ENCODE assay signal across 10 mouse cellular contexts in genomic region chr4:124035192-124035591, GRCm38 (mm10).
A peak's percentile ranks its signal among the peaks of the same experiment; 100 is the strongest.
DNase-seq lines count a peak whose midpoint lies in the region; ATAC-seq lines count a peak whose summit lies in the region.
"Had no signal": no experiment of that assay in that cellular context is flagged by ENCODE, and none has a peak within 500 bp of the region (broad histone marks: within the 10 kb centered on the region; RNA-seq: fewer than 3 reads in every experiment).

No protein-coding gene starts in this region.

- no peaks in the 10 kb centered on the region for H3K36me3 ChIP-seq in heart, embryonic 11.5 days (ENCODE audit: control insufficient read depth, insufficient read depth, low read length)
- no peaks in the 10 kb centered on the region for H3K36me3 ChIP-seq in stomach, embryonic 16.5 days (ENCODE audit: control insufficient read depth, insufficient read depth, low read length)
- H3K36me3 ChIP-seq: G1E had no signal

- peaks cover 7% of the 10 kb centered on the region for H3K27me3 ChIP-seq in heart, embryonic 11.5 days (ENCODE audit: control insufficient read depth, insufficient read depth, low read length)
- H3K27me3 ChIP-seq in stomach, embryonic 16.5 days (ENCODE audit: control insufficient read depth, insufficient read depth, low read length): peaks cover 10% of the 10 kb centered on the region; the same call in 1 of the 2 replicates

- WGBS in heart, embryonic 11.5 days (ENCODE audit: insufficient replicate concordance): 33% methylated on average over 7 of the region's 7 CpGs
- WGBS in stomach, embryonic 16.5 days: 26% methylated on average over 7 of the region's 7 CpGs

- H3K27ac ChIP-seq in heart, embryonic 11.5 days (ENCODE audit: low read depth, low read length): no peak overlapping the region
- H3K27ac ChIP-seq in stomach, embryonic 16.5 days (ENCODE audit: low read length): no peak overlapping the region
- H3K27ac ChIP-seq: kidney, postnatal 0 days had no signal

- H3K9ac ChIP-seq in heart, embryonic 11.5 days (ENCODE audit: low read depth, low read length): no peak overlapping the region
- no peak overlapping the region for H3K9ac ChIP-seq in stomach, embryonic 16.5 days (ENCODE audit: low read length)

- ATAC-seq in heart, embryonic 11.5 days (replicated peaks; ENCODE audit: insufficient number of reproducible peaks, low FRiP score, low TSS enrichment): no peak
- peak; percentile 75; the same call in 1 of the 2 replicates for ATAC-seq in stomach, embryonic 16.5 days (ENCODE audit: insufficient read depth, low FRiP score)

- no peak for DNase-seq in heart, adult 18-20 months
- peak; percentile 10 for DNase-seq in right cerebral cortex, adult 18-20 months
- DNase-seq in right cerebral cortex, postnatal 36 days (ENCODE audit: low spot score in 2 of 2): no peak
- DNase-seq in layer of hippocampus, postnatal 10 days (ENCODE audit: low spot score in 2 of 2): peak; percentile 61 to 70
- DNase-seq in cerebellum, postnatal 36 days: no peak
- no peak for DNase-seq in cerebellum, adult 18-20 months

- peak overlapping the region; percentile 11 for H3K4me2 ChIP-seq in heart, embryonic 11.5 days
- no peak overlapping the region for H3K4me2 ChIP-seq in stomach, embryonic 16.5 days (ENCODE audit: low read depth, low read length)

- no peaks in the 10 kb centered on the region for H3K4me1 ChIP-seq in heart, embryonic 11.5 days (ENCODE audit: control insufficient read depth, insufficient read depth, low read length)
- no peaks in the 10 kb centered on the region for H3K4me1 ChIP-seq in stomach, embryonic 16.5 days (ENCODE audit: control insufficient read depth, insufficient read depth, low read length)

- H3K9me3 ChIP-seq in heart, embryonic 11.5 days (replicated peaks; ENCODE audit: control insufficient read depth, low read length): no peaks in the 10 kb centered on the region
- H3K9me3 ChIP-seq in stomach, embryonic 16.5 days (replicated peaks; ENCODE audit: control insufficient read depth, low read length): no peaks in the 10 kb centered on the region
- H3K9me3 ChIP-seq: G1E had no signal

- no peak overlapping the region for H3K4me3 ChIP-seq in heart, embryonic 11.5 days (ENCODE audit: low read depth, low read length)
- H3K4me3 ChIP-seq in stomach, embryonic 16.5 days (replicated peaks; ENCODE audit: low read length): no peak overlapping the region

Comparison
In these comparisons a context has a peak if more than half of its experiments do, and no peak if none do; other contexts are left out.
1. DNase-seq: peak in right cerebral cortex, adult 18-20 months (single experiment) and layer of hippocampus, postnatal 10 days (2 of 2); none in heart, adult 18-20 months (0 of 2), right cerebral cortex, postnatal 36 days (0 of 2), cerebellum, postnatal 36 days (0 of 2) and cerebellum, adult 18-20 months (0 of 2).